Mouse (Mus musculus): ENCODE data around the gene Cfap99. TPM values are rescaled to one million over a fixed set of nuclear protein-coding genes. Genes with fewer than 3 reads are reported as not detected.
A peak's percentile ranks its signal among the peaks of the same experiment; 100 is the strongest.

Gene Cfap99
- polyA plus RNA-seq, 1 experiment, result 0.04 TPM

DNA sequence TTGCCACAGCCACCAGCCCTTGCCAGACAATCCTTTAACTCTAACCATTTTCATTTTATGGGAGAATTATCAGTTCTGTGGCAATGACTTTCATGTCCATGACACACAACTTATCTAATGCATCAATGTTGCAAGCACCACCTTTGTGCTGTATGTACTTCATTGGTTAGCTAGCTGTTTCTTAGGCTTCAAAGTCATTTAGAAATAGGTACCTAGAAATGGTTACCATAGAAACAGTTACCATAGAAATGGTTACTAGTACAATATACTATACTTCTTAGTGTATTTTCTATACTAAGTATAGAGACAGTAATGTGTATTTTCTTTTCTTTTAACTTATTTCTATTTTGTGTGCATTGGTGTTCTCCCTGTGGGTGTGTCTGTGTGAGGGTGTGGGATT lies 36.9 kb downstream of the Cfap99 start:
- no peaks in the 10 kb centered on the region for H3K4me1 ChIP-seq (ENCODE audit: control insufficient read depth, insufficient read depth, insufficient read length)
- H3K27me3 ChIP-seq (ENCODE audit: control insufficient read depth, insufficient read depth, low read length), result no peaks in the 10 kb centered on the region
- H3K27ac ChIP-seq (ENCODE audit: insufficient read depth, low read length), result no peak overlapping the region
- no peak for TF ChIP-seq CTCF (IDR thresholded peaks at IDR 0.05; ENCODE audit: extremely low read depth, insufficient read depth, insufficient read length, insufficient replicate concordance)
- no peak for TF ChIP-seq POLR2A (IDR thresholded peaks at IDR 0.05; ENCODE audit: low read depth, low read length)
- DNase-seq (ENCODE audit: low read depth in 1 of 2, low spot score in 2 of 2), result no peak
- H3K4me3 ChIP-seq (ENCODE audit: extremely low read depth, insufficient read depth, insufficient read length), result no peak overlapping the region
- H3K36me3 ChIP-seq (ENCODE audit: control insufficient read depth, insufficient read depth, low read length), result no peaks in the 10 kb centered on the region

DNA sequence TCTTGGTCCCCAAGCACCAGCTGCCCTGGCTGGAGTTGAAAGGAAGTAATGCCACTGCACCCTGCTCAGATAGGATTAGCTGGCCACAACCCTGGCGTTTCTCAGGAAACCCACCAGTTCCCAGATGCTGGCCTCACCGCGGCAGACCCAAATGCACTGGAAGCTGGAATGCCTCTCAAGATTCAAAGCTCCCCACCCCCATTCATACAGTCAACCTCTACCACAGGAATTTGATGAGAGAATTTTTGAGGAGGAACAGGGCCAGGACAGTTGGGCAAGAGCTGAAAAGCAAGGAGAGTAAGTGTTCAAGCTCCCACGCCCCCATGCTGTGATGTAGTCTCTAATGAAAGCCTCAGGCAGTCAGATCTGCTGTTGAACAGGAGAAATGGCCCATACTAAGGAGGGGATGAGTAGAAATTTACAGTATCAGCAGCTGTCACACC lies 37.9 kb downstream of the Cfap99 start:
- TF ChIP-seq CTCF (IDR thresholded peaks at IDR 0.05; ENCODE audit: extremely low read depth, insufficient read depth, insufficient read length, insufficient replicate concordance) (no peak), POLR2A (IDR thresholded peaks at IDR 0.05; ENCODE audit: low read depth, low read length) (no peak)
- Histone ChIP-seq H3K4me3 (ENCODE audit: extremely low read depth, insufficient read depth, insufficient read length) (no peak overlapping the region), H3K36me3 (ENCODE audit: control insufficient read depth, insufficient read depth, low read length) (no peaks in the 10 kb centered on the region), H3K4me1 (ENCODE audit: control insufficient read depth, insufficient read depth, insufficient read length) (no peaks in the 10 kb centered on the region), H3K27ac (ENCODE audit: insufficient read depth, low read length) (no peak overlapping the region), H3K27me3 (ENCODE audit: control insufficient read depth, insufficient read depth, low read length) (no peaks in the 10 kb centered on the region)
- DNase-seq (ENCODE audit: low read depth in 1 of 2, low spot score in 2 of 2), result no peak
- 33% methylated on average over 4 of the region's 4 CpGs for WGBS

DNA sequence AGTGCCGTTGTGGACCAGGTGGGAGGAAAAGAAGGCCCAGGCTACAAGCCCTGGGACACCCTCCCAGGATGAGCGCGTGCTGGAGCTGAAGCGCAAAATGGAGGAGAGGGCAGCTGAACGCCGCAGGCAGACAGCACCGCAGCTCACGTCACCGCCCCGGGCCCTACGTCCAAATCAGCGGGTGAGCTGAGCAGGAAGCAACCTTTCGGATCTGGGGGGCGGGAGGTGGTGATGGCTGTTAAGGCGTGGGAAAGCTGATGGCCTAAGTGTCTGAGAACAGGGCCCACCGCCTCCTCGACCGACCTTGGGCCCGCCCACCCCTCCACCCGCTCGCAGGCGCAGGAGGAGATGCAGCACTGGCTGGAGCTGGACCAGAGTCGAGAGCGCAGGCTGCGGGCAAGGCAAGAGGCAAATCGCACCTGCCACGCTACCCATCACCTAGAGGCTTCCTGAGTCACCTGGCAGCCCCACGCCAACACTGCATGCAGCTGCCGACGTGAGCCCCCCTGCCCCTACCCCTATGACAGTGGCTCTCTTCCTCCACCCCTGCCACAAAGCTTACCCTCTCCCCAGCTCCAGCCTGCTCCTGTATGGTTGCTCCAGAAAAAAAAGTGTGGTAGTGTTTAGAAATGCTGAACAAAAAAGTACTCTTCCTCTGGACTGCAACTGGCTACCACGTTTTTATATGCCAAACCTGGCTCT lies 38.6 kb downstream of the Cfap99 start:
- no peak overlapping the region for H3K4me3 ChIP-seq (ENCODE audit: extremely low read depth, insufficient read depth, insufficient read length)
- H3K4me1 ChIP-seq (ENCODE audit: control insufficient read depth, insufficient read depth, insufficient read length), result no peaks in the 10 kb centered on the region
- 69% methylated on average over 31 of the region's 31 CpGs for WGBS
- no peak for TF ChIP-seq POLR2A (IDR thresholded peaks at IDR 0.05; ENCODE audit: low read depth, low read length)
- no peak for TF ChIP-seq CTCF (IDR thresholded peaks at IDR 0.05; ENCODE audit: extremely low read depth, insufficient read depth, insufficient read length, insufficient replicate concordance)
- H3K27ac ChIP-seq (ENCODE audit: insufficient read depth, low read length), result no peak overlapping the region
- peak in 1 of 2 experiments; percentile 9 for DNase-seq (ENCODE audit: low read depth in 1 of 2, low spot score in 2 of 2)
- no peaks in the 10 kb centered on the region for H3K36me3 ChIP-seq (ENCODE audit: control insufficient read depth, insufficient read depth, low read length)
- H3K27me3 ChIP-seq (ENCODE audit: control insufficient read depth, insufficient read depth, low read length), result no peaks in the 10 kb centered on the region

DNA sequence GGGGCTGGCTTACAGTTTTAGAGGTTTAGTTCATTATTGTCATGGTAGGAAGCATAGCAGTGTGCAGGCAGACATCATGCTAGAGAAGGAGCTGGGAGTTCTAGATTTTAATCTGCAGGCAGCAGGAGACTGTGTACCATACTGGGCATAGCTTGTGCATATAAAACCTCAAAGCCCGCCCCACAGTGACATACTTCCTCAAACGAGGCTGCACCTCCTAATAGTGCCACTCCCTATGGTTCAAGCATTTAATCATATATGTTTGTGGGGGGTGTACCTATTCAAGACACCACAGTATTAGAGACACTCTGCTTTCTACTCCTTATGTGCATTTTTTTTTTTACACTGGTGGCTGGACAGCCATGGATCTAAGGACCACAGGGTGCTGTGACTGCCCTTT lies 41.7 kb downstream of the Cfap99 start:
- H3K27ac ChIP-seq (ENCODE audit: insufficient read depth, low read length), result no peak overlapping the region
- H3K4me3 ChIP-seq (ENCODE audit: extremely low read depth, insufficient read depth, insufficient read length), result no peak overlapping the region
- H3K4me1 ChIP-seq (ENCODE audit: control insufficient read depth, insufficient read depth, insufficient read length), result no peaks in the 10 kb centered on the region
- TF ChIP-seq POLR2A (IDR thresholded peaks at IDR 0.05; ENCODE audit: low read depth, low read length), result no peak
- no peak for TF ChIP-seq CTCF (IDR thresholded peaks at IDR 0.05; ENCODE audit: extremely low read depth, insufficient read depth, insufficient read length, insufficient replicate concordance)
- DNase-seq (ENCODE audit: low read depth in 1 of 2, low spot score in 2 of 2), result no peak
- no peaks in the 10 kb centered on the region for H3K27me3 ChIP-seq (ENCODE audit: control insufficient read depth, insufficient read depth, low read length)
- H3K36me3 ChIP-seq (ENCODE audit: control insufficient read depth, insufficient read depth, low read length), result no peaks in the 10 kb centered on the region
- WGBS, result 81% methylated on average over 2 of the region's 2 CpGs

DNA sequence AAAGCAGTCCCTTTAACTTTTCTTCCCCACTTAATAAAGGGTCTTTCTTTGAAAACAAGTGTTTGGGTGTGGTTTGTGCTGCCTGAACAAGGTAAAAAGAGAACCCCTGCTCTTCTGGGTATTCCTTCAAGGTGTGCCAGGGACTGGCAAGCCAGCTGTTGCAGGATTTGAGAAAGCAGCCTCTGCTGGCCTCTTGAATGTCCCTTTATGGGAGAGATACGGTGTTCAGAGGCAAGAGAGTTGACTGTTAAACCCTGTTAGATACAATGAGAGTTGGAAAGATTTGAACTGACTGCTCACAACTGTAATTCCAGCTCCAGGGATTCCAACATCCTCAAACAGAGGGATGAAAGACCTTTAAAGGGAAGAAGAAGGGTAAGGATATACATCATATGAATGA lies 45.7 kb downstream of the Cfap99 start:
- Histone ChIP-seq H3K4me3 (ENCODE audit: extremely low read depth, insufficient read depth, insufficient read length) (no peak overlapping the region), H3K27me3 (ENCODE audit: control insufficient read depth, insufficient read depth, low read length) (no peaks in the 10 kb centered on the region), H3K4me1 (ENCODE audit: control insufficient read depth, insufficient read depth, insufficient read length) (peaks cover 2% of the 10 kb centered on the region), H3K27ac (ENCODE audit: insufficient read depth, low read length) (no peak overlapping the region), H3K36me3 (ENCODE audit: control insufficient read depth, insufficient read depth, low read length) (no peaks in the 10 kb centered on the region)
- DNase-seq (ENCODE audit: low read depth in 1 of 2, low spot score in 2 of 2), result no peak
- 92% methylated on average over 1 of the region's 1 CpGs for WGBS
- TF ChIP-seq POLR2A (IDR thresholded peaks at IDR 0.05; ENCODE audit: low read depth, low read length), result no peak
- TF ChIP-seq CTCF (IDR thresholded peaks at IDR 0.05; ENCODE audit: extremely low read depth, insufficient read depth, insufficient read length, insufficient replicate concordance), result no peak

DNA sequence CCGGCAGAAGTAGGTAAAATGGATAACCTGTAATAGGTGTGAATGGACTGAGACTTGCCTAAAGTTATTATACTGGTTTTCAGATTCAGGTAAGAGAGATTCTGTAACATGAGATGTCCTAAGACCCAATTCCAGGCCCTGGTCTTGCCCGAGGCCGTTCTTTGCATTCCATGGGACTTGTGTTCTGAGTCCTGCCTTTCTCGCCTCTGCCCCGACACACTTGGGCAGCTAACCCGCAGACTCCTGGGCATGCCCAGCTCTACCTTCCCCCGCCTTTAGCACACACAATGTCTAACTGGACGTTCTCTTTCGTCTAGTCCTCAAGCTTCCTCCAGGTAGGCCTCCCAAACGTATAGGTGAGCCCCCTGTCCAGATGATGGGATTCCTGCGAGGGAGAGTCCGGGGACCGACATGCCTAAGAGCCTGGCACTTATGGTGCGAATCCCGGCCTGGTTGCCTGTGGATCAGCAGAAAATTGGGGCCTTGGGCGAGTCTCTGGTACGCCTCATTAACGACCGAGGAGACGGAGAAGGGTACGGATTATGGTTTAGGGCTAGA lies 47.2 kb downstream of the Cfap99 start:
- Histone ChIP-seq H3K4me3 (ENCODE audit: extremely low read depth, insufficient read depth, insufficient read length) (peak overlapping the region; percentile 87), H3K27ac (ENCODE audit: insufficient read depth, low read length) (peak overlapping the region; percentile 94), H3K36me3 (ENCODE audit: control insufficient read depth, insufficient read depth, low read length) (no peaks in the 10 kb centered on the region), H3K27me3 (ENCODE audit: control insufficient read depth, insufficient read depth, low read length) (no peaks in the 10 kb centered on the region), H3K4me1 (ENCODE audit: control insufficient read depth, insufficient read depth, insufficient read length) (peaks cover 2% of the 10 kb centered on the region)
- DNase-seq (ENCODE audit: low read depth in 1 of 2, low spot score in 2 of 2), result no peak
- 2% methylated on average over 21 of the region's 21 CpGs for WGBS
- TF ChIP-seq CTCF (IDR thresholded peaks at IDR 0.05; ENCODE audit: extremely low read depth, insufficient read depth, insufficient read length, insufficient replicate concordance) (no peak), POLR2A (IDR thresholded peaks at IDR 0.05; ENCODE audit: low read depth, low read length) (no peak)
